Mouse (Mus musculus): ENCODE results near the gene Chd6.

DNA sequence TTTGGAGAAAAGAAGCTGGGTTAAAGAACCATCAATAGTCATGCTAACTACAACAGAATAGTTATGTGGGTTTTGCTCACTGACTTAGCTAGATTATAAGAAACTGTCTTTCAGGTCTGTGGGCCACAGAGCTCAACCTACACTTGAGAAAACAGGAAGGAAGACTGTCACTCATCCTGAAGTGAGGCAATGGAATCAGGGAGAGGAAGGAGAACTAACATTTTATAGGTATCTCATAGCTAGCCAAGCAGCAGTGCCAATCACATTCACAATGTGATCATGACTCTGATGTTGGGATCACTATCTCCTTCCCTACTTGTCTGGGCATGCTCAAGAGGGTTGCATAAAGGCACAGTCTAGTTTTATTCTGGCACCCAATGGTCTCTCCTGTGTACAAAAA, 121.4 kb downstream of the Chd6 start:
- TF ChIP-seq CTCF (IDR thresholded peaks at IDR 0.05; ENCODE audit: low read depth): no peak
- no peak for TF ChIP-seq EP300 (optimal IDR thresholded peaks at IDR 0.05)
